Mouse (Mus musculus): ENCODE results near the gene Cachd1.

Gene Cachd1

DNA sequence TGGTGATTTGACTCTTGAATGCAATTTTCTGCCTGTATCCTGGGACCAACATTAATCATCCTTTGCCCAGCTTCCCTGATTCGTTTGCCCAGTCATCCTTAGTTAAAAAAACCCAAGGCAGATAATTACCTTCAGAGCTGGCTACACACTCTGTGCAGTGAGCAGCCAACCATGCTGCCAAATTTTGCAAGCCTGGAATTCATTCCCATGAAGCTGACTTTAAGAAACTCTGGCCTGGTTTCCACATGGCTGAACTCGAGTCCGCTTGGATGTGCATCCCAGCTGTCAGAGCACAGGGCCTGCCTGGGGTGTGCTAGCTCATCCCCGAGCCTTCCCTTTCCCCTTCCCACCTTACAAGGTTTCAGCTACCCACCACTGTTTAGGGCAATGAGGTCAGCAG, 214.5 kb downstream of the Cachd1 start:
- no peak for DNase-seq (ENCODE audit: low spot score)

DNA sequence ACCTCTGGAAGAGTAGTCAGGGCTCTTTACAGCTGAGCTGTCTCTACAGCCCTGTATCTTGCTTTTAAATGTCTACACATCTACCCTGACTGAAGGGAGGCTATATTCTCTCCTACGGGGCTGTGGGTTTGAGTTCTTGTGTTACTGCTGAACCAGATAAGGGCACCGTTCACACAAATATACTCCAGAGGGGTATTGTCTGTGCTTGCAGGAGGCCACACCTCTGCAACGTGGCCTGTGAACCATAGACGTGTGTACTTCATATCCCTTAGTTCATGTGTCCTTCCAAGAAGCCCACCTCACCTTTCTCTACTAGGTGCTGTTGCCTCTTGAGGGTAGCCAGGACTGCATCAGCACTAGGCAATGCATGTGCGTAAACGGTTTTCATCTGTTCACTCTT, 215.6 kb downstream of the Cachd1 start:
- no peak for DNase-seq (ENCODE audit: low spot score)

GRCm38 (mm10) chr4:100994442-100995255, 218.2 kb downstream of the Cachd1 start:
- DNase-seq (ENCODE audit: low spot score): no peak

GRCm38 (mm10) chr4:100995617-100996016, 219.1 kb downstream of the Cachd1 start:
- no peak for DNase-seq (ENCODE audit: low spot score)

GRCm38 (mm10) chr4:100996060-100996651, 219.7 kb downstream of the Cachd1 start:
- DNase-seq (ENCODE audit: low spot score): no peak

DNA sequence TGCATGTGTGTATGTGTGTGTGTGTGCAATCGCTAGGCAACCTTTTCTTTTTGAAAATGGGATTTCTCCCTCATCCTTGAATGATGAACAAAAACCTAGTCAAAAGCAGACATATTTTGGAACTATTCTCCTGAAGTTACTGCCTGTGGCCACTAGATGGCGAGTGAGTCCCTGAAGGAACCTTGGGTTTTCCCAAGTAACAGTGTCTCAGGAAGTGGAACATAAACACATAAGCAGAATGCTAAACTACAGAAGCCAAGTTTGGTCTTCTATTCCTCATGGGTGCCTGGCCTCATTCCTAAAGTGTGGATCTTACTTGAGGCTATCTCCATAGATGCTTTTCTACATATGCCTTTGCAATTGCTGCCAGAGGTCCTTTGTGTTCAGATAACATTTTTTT, 221.7 kb downstream of the Cachd1 start:
- DNase-seq (ENCODE audit: low spot score): peak; percentile 25

GRCm38 (mm10) chr4:100998906-100999305, 222.4 kb downstream of the Cachd1 start:
- DNase-seq (ENCODE audit: low spot score): no peak

- no peak for DNase-seq (ENCODE audit: low spot score)
Measured at GRCm38 (mm10) chr4:101000622-101001021, 224.1 kb downstream of the Cachd1 start.

DNA sequence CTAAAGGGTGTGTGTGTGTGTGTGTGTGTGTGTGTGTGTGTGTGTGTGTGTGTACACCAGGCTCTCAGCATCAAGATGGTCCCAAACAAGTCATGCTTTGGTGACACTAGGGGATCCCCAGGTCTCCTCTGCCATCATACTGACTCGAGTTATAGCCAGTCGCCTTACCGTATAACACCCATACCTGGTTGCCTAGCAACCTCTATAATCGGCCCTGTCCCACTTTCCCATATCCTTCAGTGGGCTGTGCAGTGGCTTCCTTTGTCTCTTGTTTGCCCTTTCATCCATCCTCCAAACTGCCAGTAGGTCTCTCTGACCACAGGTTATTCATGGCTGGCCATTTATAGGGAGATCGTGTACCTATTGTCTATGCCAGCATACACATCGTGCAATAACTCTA, 224.6 kb downstream of the Cachd1 start:
- DNase-seq (ENCODE audit: low spot score): no peak

DNA sequence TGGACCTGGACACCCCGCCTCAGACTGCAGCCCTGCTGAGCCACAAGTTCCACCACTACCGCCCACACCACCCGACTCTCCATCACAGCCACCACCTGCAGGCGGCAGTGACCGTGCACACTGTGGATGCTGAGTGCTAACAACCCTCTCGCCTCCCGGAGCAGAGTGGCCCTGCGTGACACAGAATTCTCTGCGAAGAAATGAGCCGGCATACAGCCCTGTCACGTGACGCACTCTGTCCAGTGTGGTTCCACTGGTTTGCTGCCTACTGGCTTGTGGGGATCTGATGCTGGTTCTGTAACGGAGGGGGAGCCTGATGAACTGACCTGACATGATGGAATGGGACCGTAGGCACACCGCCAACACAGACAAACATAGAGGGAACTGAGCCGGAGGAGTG, 226.5 kb downstream of the Cachd1 start:
- no peak for DNase-seq (ENCODE audit: low spot score)

GRCm38 (mm10) chr4:101008362-101008769, 231.9 kb downstream of the Cachd1 start:
- DNase-seq (ENCODE audit: low spot score): no peak

- no peak for DNase-seq (ENCODE audit: low spot score)
Measured at GRCm38 (mm10) chr4:101009092-101009491, 232.6 kb downstream of the Cachd1 start.

GRCm38 (mm10) chr4:101017806-101018205, 241.3 kb downstream of the Cachd1 start:
- DNase-seq (ENCODE audit: low spot score): no peak

- DNase-seq (ENCODE audit: low spot score): no peak
Measured at GRCm38 (mm10) chr4:101020596-101020995, 244.1 kb downstream of the Cachd1 start, which contains the start of gene Gm10577. Gene Gm10577, minus strand, starts transcription at chr4:101020696.

- peak; percentile 59 for DNase-seq (ENCODE audit: low spot score)
Measured at GRCm38 (mm10) chr4:101026566-101026965, 250.1 kb downstream of the Cachd1 start.

GRCm38 (mm10) chr4:101026995-101027394, 250.5 kb downstream of the Cachd1 start:
- DNase-seq (ENCODE audit: low spot score): no peak

- no peak for DNase-seq (ENCODE audit: low spot score)
Measured at GRCm38 (mm10) chr4:101027852-101028411, 251.5 kb downstream of the Cachd1 start.

- no peak for DNase-seq (ENCODE audit: low spot score)
Measured at GRCm38 (mm10) chr4:101033047-101033446, 256.6 kb downstream of the Cachd1 start.

- no peak for DNase-seq (ENCODE audit: low spot score)
Measured at GRCm38 (mm10) chr4:101035131-101035530, 258.7 kb downstream of the Cachd1 start.

GRCm38 (mm10) chr4:101037156-101037555, 260.7 kb downstream of the Cachd1 start:
- DNase-seq (ENCODE audit: low spot score): no peak

GRCm38 (mm10) chr4:101043691-101044090, 267.2 kb downstream of the Cachd1 start:
- no peak for DNase-seq (ENCODE audit: low spot score)

GRCm38 (mm10) chr4:101044149-101044548, 267.7 kb downstream of the Cachd1 start:
- DNase-seq (ENCODE audit: low spot score): no peak

DNA sequence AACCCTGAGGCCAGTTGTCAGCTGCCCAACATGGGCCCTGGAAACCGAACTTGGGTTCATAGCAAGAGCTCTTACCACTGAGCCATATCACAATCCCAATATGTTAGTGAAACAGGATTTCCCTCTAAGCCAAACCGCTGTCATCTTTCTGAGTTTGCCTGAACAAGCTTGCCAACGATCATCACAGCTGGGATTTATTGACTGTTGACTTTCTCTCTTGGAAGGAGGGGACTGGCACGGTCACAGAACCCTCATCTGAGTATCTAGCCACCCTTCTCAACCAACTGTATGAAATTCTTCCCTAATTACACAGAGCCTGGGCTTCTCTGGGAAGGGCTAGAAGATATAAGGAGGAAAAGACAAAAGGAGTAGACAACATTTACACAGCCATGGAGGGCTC, 270.1 kb downstream of the Cachd1 start:
- no peak for DNase-seq (ENCODE audit: low spot score)
